Mouse (Mus musculus) liver, adult 2 months (tissue): ENCODE results near the gene 6030452D12Rik.

ENCODE experiments used
- CTCF ChIP-seq: fragments of 200-500 bp; IDR thresholded peaks from 2 replicates; pipeline ENCODE4 v1.5.1; 2011; ENCODE audit warnings: low read depth, low read length, control low read depth
- POLR2A ChIP-seq: fragments of 200-500 bp; IDR thresholded peaks from 2 replicates; pipeline ENCODE4 v1.6.1; 2011; ENCODE audit warnings: low read length, control low read depth; ENCODE audit not compliant: insufficient read depth; ENCODE audit errors: extremely low read depth

GRCm38 (mm10) chr8:106469485-106469884 is 30.8 kb upstream of the 6030452D12Rik start:
- no peak for TF ChIP-seq POLR2A
- TF ChIP-seq CTCF = no peak
